Mouse (Mus musculus) layer of hippocampus, postnatal 25 days (tissue): ENCODE results near the gene Akap10. TPM values are rescaled to one million over a fixed set of nuclear protein-coding genes. Genes with fewer than 3 reads are reported as not detected.
"Not testable (repeated sequence)": the region's sequence is repeated elsewhere in the genome, so short reads cannot be mapped to it uniquely, and the experiment has no call there.

ENCODE experiments used
- DNase-seq, 2 experiments: peaks; one replicate each; pipeline ENCODE4 v3.0.0; 2022; ENCODE audit warnings: mixed read lengths in 2 of 2, low spot score in 1 of 2; ENCODE audit errors: extremely low spot score in 1 of 2
- total RNA-seq, 2 experiments: library from RNA; stranded (reverse); gene quantifications; 2 replicates each; pipeline ENCODE4 v1.2.3; 2021

The Akap10 gene
- total RNA-seq, 2 experiments from 2014 or later = 30.9 to 36.5 TPM

- DNase-seq = no peak
Observed at GRCm38 (mm10) chr11:61937761-61938160, 7.7 kb upstream of the Akap10 start.

GRCm38 (mm10) chr11:61930640-61931586 lies 861 bp upstream of the Akap10 start:
- no peak for DNase-seq

GRCm38 (mm10) chr11:61929323-61930097 lies 542 bp downstream of the Akap10 start:
- DNase-seq = no peak

GRCm38 (mm10) chr11:61923309-61923708 lies 6.7 kb downstream of the Akap10 start:
- DNase-seq = no peak

GRCm38 (mm10) chr11:61919702-61920101 lies 10.3 kb downstream of the Akap10 start:
- no peak for DNase-seq

- no peak for DNase-seq
Observed at GRCm38 (mm10) chr11:61908315-61908714, 21.7 kb downstream of the Akap10 start.

- DNase-seq = no peak
Observed at GRCm38 (mm10) chr11:61882183-61882582, 47.9 kb downstream of the Akap10 start.

- no peak for DNase-seq
Observed at GRCm38 (mm10) chr11:61879921-61880320, 50.1 kb downstream of the Akap10 start.

GRCm38 (mm10) chr11:61871881-61872280 lies 58.2 kb downstream of the Akap10 start:
- DNase-seq = no peak

GRCm38 (mm10) chr11:61866856-61867255 lies 63.2 kb downstream of the Akap10 start:
- DNase-seq = no peak

- no peak for DNase-seq
Observed at GRCm38 (mm10) chr11:61861781-61862547, 68.1 kb downstream of the Akap10 start.

GRCm38 (mm10) chr11:61859316-61859715 lies 70.7 kb downstream of the Akap10 start:
- no peak for DNase-seq

- DNase-seq = no peak
Observed at GRCm38 (mm10) chr11:61855539-61855938, 74.5 kb downstream of the Akap10 start.

GRCm38 (mm10) chr11:61854988-61855411 lies 75.1 kb downstream of the Akap10 start, which contains the start of gene Ulk2:
Gene Ulk2, minus strand, starts transcription at chr11:61855073.
- peak; percentile 88 to 95 for DNase-seq

- peak; percentile 63 to 67 for DNase-seq
Observed at GRCm38 (mm10) chr11:61854211-61854987, 75.7 kb downstream of the Akap10 start.

- DNase-seq = no peak
Observed at GRCm38 (mm10) chr11:61853659-61854058, 76.4 kb downstream of the Akap10 start.

- DNase-seq = no peak
Observed at GRCm38 (mm10) chr11:61852916-61853315, 77.1 kb downstream of the Akap10 start.

GRCm38 (mm10) chr11:61851195-61851594 lies 78.9 kb downstream of the Akap10 start:
- no peak for DNase-seq

GRCm38 (mm10) chr11:61840663-61841062 lies 89.4 kb downstream of the Akap10 start:
- DNase-seq = not testable (repeated sequence)

GRCm38 (mm10) chr11:61839940-61840339 lies 90.1 kb downstream of the Akap10 start:
- no peak for DNase-seq
